Mouse (Mus musculus): Measurements from ENCODE around the gene Hist1h2ao. TPM values are rescaled to one million over a fixed set of nuclear protein-coding genes. Genes with fewer than 3 reads are reported as not detected.
"Not testable (repeated sequence)": the region's sequence is repeated elsewhere in the genome, so short reads cannot be mapped to it uniquely, and the experiment has no call there.

Gene Hist1h2ao
- total RNA-seq, 2 experiments from 2014 or later = not detected

DNA sequence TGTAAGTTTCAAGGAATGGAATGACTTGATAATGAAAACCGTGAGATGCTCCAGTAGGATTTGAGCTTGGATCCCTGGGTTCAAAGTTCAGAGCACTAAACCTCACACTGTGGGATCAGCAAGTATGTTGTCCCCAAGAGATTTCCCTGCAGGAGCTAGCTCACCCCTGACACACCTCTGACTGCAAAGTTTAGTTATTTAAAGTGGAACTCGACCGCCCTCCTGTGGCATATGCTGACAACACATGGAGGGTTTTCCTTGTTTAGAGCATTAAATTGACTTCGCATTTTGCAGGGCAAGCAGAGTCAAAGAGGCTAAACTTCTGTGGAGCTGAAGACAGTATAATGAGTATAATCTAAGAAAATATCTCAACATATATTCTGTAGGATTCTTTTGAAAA is 7.2 kb upstream of the Hist1h2ao start:
- intact Hi-C loops (cut with DNase I); DNase-seq (ENCODE audit: low spot score): not testable (repeated sequence)

DNA sequence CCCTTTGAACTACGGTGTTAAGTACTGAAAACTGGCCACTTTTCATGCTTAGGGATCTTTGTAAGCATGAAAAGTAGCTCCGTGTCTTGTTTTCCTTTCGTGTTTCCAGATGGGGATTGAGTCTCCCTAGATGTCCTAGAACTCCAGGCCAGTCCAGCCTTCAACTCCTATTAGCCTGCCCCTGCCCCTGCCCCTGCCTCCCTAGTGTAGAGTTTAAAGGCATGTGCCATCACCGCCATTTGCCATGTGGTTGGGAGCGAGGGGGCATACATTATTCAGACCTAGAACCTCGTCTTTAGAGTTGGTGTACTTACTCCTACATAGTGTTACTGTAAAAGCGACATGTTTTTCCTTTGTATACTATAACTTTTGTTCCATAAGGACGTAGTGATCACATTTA is 809 bp downstream of the Hist1h2ao start:
- intact Hi-C loops (cut with DNase I); DNase-seq (ENCODE audit: low spot score): not testable (repeated sequence)

DNA sequence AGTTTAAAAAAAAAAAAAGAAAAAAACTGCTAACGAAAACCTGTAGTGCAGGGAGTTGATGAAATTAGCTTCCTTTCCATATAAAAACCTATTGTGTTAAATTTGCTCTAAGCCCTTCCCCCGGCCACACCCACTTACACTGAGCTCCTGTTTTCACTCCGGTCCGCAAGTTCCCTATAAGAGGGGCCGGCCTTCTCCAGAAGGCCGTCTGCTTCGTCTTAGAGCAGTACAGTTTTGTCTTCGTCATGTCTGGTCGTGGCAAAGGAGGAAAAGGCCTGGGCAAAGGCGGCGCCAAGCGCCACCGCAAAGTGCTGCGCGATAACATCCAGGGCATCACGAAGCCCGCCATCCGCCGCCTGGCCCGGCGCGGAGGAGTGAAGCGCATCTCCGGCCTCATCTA is 1.3 kb downstream of the Hist1h2ao start, which contains the start of gene Hist1h4m:
TSS of gene Hist1h4m (plus strand) at position 208 of the 400 bp plus-strand sequence.
- intact Hi-C loops (cut with DNase I) = not testable (repeated sequence)
- DNase-seq (ENCODE audit: low spot score) = peak; percentile 16

DNA sequence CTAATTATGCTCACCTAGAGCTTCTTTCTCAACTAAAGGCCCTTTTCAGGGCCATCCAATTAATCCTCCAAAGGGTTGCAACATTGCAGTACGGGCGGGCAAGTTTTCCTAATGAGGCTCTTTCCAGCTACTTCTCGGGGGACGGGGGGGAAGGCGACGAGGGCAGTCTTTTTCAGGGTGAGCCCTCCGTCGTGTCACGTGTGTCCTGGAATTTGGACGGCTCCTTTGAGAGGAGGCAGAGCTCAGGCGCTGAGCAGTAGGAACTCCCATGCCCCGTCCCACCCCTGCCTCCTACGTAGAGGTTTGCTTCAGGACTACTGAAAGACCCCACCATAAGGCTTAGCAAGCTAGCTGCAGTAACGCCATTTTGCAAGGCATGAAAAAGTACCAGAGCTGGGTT is 1.8 kb downstream of the Hist1h2ao start:
- DNase-seq (ENCODE audit: low spot score); intact Hi-C loops (cut with DNase I): not testable (repeated sequence)

DNA sequence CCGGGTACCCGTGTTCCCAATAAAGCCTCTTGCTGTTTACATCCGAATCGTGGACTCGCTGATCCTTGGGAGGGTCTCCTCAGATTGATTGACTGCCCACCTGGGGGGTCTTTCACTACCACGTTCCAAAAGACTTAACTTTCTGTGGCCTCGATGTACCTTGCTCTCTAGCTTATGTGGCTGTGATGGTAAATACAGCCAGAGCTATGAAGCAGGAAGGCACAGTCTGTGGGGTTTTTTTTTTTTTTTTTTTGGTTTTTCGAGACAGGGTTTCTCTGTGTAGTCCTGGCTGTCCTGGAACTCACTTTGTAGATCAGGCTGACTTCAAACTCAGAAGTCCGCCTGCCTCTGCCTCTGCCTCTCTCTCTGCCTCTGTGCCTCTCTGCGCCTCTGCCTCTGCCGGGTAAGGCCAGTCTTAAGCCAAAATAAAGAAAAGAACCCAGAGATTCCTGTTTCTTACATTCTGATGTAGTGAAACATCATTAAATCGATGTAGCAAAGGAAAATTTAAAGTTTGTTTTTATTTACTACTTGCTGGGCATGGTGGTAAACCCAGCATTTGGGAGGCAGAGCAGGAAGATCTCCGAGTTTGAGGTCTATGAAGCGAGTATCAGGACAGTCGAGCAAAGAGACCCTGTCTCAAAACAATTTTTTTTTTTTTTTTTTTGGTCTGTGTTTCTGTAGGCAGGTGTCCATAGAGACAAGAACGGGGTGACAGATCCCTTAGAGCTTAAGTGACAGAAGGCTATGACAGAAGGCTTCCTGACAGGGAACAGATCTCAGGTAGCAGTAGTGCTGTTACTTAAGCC is 10.0 kb downstream of the Hist1h2ao start:
- not testable (repeated sequence) for DNase-seq (ENCODE audit: low spot score)
- intact Hi-C loops (cut with DNase I) = loop anchor here (10.0 kb wide), 2 partner anchors 225 to 1865 kb away; partner anchors contain the start of genes Hist1h2ac, Hist1h2ag, Hist1h2bc and Hist1h2bj

DNA sequence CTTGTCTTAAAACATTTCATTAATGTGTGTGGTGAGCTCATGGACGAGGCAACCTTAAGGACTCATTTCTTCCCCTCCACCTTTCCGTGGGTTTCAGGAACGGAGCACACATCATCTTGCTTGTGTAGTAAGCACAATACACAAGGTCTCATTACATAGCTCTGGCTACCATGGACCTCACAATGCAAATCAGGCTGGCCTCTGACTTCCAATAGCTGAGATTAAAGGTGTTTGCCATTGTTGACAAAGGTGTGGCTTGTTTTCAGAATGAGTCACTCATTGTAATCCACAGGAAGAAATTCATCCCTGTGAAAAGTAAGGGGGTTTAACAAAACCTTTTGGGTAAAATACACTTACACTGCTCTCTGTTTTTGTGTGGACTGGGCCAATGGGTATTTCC is 18.2 kb downstream of the Hist1h2ao start:
- no peak for DNase-seq (ENCODE audit: low spot score)
- intact Hi-C loops (cut with DNase I) = loop anchor here (10.0 kb wide), 2 partner anchors 216 to 1856 kb away; partner anchors contain the start of genes Hist1h2ac, Hist1h2ag, Hist1h2bc and Hist1h2bj

DNA sequence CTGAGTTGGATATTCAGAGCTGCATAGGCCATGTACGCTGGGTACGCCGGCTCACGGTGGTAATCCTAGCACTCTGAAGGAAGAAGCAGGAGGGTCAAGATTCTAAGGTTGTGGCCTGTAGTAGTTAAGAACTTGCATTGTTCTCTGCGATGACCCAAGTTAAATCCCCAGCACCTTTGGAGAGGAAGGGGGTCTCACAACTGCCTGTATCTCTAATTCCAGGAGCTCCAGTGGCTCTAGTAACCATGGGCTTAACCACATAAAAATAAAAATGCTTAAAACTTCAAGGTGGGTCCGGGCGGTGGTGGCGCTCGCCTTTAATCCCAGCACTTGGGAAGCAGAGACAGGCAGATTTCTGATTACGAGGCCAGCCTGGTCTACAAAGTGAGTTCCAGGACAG is 20.1 kb downstream of the Hist1h2ao start:
- DNase-seq (ENCODE audit: low spot score) = no peak
- intact Hi-C loops (cut with DNase I) = loop anchor here (10.0 kb wide), 1 partner anchor 116 kb away; the partner anchor contains the start of genes Hist1h2ai, Hist1h2bl and Hist1h3h

DNA sequence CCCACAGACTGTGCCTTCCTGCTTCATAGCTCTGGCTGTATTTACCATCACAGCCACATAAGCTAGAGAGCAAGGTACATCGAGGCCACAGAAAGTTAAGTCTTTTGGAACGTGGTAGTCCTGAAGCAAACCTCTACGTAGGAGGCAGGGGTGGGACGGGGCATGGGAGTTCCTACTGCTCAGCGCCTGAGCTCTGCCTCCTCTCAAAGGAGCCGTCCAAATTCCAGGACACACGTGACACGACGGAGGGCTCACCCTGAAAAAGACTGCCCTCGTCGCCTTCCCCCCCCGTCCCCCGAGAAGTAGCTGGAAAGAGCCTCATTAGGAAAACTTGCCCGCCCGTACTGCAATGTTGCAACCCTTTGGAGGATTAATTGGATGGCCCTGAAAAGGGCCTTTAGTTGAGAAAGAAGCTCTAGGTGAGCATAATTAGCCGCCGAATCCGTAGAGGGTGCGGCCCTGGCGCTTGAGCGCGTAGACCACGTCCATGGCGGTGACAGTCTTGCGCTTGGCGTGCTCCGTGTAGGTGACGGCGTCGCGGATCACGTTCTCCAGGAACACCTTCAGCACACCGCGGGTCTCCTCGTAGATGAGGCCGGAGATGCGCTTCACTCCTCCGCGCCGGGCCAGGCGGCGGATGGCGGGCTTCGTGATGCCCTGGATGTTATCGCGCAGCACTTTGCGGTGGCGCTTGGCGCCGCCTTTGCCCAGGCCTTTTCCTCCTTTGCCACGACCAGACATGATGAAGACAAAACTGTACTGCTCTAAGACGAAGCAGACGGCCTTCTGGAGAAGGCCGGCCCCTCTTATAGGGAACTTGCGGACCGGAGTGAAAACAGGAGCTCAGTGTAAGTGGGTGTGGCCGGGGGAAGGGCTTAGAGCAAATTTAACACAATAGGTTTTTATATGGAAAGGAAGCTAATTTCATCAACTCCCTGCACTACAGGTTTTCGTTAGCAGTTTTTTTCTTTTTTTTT is 21.4 kb downstream of the Hist1h2ao start, which contains the start of gene Hist1h4n:
TSS of gene Hist1h4n (minus strand) at position 779 of the 977 bp plus-strand sequence.
- DNase-seq (ENCODE audit: low spot score) = not testable (repeated sequence)
- intact Hi-C loops (cut with DNase I) = loop anchor here (10.0 kb wide), 1 partner anchor 117 kb away; the partner anchor contains the start of genes Hist1h2ai, Hist1h2bl and Hist1h3h

DNA sequence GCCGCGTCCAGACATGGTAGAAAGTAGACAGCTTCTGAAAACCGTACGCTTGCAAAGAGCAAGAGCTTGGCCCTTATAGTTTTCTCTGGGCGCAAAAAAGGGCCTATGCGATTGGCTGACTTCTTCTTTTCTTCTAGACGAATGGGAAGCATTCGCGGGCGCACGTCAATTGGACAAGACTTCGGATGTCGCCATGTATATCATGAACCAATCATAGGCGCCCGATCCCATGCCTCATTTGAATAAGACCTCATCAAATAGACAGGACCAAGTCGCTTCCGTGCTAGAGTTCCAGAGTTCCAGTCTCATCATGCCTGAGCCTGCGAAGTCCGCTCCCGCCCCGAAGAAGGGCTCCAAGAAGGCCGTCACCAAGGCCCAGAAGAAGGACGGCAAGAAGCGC is 23.2 kb downstream of the Hist1h2ao start, which contains the start of the genes Hist1h2ap and Hist1h2br:
TSS of gene Hist1h2ap (minus strand) at position 47 of the 400 bp plus-strand sequence.
TSS of gene Hist1h2br (plus strand) at position 283 of the 400 bp plus-strand sequence.
- intact Hi-C loops (cut with DNase I) = loop anchor here (10.0 kb wide), 1 partner anchor 119 kb away; the partner anchor contains the start of genes Hist1h2ai, Hist1h2bl and Hist1h3h
- not testable (repeated sequence) for DNase-seq (ENCODE audit: low spot score)

DNA sequence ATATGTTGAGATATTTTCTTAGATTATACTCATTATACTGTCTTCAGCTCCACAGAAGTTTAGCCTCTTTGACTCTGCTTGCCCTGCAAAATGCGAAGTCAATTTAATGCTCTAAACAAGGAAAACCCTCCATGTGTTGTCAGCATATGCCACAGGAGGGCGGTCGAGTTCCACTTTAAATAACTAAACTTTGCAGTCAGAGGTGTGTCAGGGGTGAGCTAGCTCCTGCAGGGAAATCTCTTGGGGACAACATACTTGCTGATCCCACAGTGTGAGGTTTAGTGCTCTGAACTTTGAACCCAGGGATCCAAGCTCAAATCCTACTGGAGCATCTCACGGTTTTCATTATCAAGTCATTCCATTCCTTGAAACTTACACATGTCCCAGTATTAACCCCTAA is 30.2 kb downstream of the Hist1h2ao start:
- intact Hi-C loops (cut with DNase I); DNase-seq (ENCODE audit: low spot score): not testable (repeated sequence)

DNA sequence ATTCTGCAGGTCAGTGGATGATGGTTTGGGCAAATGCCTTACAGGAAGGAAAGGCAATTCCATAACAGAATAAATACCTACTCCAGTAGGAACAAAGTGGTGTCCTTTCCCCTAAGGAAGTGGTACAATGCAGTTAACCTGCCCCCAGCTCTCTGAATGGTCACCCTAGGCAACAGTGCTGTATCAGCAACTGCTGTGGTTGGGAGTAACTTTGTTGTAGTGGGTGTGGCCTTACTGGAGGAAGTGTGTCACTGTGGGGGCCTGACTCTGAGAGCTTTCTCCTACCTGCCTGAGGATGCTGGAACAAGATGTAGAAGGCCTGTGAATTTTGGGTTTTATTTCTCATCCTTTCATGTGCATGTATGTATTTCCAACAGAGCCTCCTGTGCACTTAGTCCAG is 36.1 kb downstream of the Hist1h2ao start:
- intact Hi-C loops (cut with DNase I); DNase-seq (ENCODE audit: low spot score): not testable (repeated sequence)

DNA sequence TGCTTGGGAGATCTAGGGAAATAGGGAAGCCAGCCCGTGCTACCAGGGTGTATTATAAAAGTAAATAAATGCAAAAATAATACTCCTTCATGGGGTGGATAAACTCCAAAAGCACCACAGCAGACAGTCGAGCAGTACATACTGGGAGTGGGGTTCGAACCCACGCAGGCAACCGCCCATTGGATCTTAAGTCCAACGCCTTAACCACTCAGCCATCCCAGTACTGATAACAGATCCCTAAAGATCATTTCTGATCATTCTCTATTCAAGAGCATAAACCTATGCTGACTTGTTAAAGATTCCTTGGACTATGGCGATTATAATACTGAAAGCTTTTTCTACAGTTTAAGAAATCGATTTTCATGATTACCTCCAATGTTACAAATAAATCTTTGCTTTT is 37.6 kb downstream of the Hist1h2ao start:
- intact Hi-C loops (cut with DNase I) = no loop called here
- DNase-seq (ENCODE audit: low spot score) = no peak

DNA sequence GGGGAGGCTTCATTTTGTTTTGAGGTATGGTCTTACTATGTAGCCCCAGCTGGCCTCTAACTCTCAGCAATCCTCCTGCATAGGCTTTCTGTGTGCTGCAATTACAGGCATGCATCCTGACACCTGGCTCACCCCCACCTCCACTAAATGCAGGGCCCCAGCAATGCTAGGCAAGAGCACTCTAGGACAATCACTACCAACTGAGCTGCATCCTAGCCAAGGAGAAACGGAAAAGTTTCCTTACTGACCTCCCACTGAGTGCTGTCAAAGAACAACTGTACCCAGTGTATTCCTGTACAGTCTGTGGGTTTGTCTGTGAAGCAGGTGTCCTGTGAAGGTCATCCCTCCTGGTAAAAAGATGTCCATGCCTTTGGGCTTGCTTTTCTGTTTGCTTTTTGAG is 40.4 kb downstream of the Hist1h2ao start:
- DNase-seq (ENCODE audit: low spot score) = not testable (repeated sequence)
- intact Hi-C loops (cut with DNase I) = loop anchor here (10.0 kb wide), 2 partner anchors 64 to 174 kb away; no protein-coding TSS in a partner anchor

DNA sequence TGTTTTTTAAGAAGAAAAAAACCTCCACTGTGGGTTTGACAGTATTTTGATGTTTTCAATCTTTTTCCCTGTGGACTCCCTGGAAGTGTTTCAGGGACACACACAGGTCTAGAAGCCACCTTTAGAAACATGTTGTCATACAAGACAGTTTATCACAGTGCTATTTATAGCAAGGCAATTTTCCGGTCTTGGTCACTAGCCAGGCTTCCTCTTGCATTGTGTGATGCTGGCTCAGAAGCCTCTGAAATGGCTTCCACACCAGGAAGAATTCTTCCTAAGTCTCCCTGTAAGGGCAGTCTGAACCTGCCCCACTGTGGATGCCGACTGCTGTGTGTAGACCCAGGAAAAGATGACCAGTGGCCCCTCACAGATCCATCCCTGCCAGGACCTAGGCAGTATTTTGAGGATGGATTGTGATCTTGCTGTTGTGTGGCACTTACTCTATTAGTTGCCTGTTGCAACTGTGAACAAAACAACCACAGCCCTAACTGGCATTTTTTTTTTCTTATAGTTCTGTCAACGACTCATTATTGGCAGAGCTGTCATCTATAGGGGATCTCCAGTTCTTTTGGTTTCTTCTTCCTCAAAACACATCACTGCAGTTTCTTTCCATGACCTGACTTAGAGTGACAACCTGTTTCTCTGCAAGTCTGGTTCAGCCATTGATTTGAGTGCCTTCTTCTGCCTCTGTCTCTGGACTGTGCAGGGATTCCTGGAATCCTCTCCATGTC is 42.1 kb downstream of the Hist1h2ao start:
- intact Hi-C loops (cut with DNase I) = loop anchor here (10.0 kb wide), 2 partner anchors 62 to 172 kb away; no protein-coding TSS in a partner anchor
- DNase-seq (ENCODE audit: low spot score) = peak; percentile 8

DNA sequence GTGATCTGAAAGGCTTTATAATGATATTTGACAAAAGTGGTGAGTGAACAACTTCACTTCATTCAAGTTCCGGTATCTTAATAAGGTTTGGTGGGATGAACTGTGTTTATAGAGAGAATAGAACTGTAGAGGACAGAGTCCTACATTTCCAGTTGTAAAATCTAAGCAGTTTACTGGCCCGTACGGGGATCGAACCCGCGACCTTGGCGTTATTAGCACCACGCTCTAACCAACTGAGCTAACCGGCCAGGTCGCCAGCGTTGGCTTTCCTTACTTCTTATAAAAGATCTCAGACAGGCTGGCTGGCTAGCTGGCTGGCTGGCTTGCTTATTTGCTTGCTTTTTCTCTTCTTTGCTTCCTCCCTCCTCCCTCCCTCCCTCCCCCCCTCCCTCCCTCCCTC is 44.9 kb downstream of the Hist1h2ao start:
- intact Hi-C loops (cut with DNase I) = loop anchor here (10.0 kb wide), 2 partner anchors 60 to 170 kb away; no protein-coding TSS in a partner anchor

DNA sequence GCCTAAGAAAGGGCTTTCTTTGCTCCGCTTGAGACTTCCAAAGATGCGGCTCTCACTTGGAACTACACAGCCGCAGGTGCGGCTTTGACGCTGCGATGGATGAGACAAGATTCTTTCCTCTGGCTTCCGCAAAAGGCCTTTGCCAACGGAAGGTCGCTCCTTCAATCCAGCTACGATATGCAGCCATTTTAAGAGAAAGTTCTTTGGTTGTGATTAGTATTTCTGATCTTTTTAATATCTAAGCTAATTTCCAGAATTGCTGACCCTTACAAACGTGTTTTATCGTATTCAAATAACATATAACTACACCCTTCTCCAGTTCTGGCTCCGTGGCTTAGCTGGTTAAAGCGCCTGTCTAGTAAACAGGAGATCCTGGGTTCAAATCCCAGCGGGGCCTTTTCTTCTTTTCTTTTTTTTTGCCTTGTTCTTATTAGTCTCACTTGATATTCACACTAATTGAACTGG is 45.5 kb downstream of the Hist1h2ao start:
- intact Hi-C loops (cut with DNase I) = loop anchor here (10.0 kb wide), 2 partner anchors 59 to 169 kb away; no protein-coding TSS in a partner anchor
- DNase-seq (ENCODE audit: low spot score) = no peak

More for the DNA sequence above, 44.9 kb downstream of the Hist1h2ao start:
- DNase-seq (ENCODE audit: low spot score) = peak; percentile 25
